Mouse (Mus musculus): ENCODE data around the gene Tank. TPM values are rescaled to one million over a fixed set of nuclear protein-coding genes. Genes with fewer than 3 reads are reported as not detected.

Tank gene
- 25.9 and 28.4 TPM in 2 replicates for polyA plus RNA-seq (2015; fragmentation: Nextera tagmentation; extraction: Ambion mirVana)

DNA sequence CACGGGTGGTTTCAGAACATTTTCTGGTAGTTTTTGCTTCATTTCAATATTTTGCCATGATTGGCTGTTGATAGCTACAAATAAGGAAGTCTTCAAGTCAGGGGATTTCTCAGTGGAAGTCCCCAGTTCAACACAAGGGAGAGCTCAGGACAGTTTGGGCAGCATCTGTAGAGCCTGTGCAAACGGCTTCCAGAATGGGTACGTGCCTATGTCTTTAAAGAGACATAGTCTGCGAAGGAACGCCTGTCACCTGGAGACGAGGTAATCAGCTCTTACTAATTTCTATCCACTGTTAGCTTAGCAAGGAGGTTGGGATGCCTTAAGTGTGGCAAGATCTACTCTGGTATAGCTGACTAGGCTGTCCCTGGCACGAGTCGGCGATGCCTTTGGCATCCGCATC lies at the start of gene Tank:
Gene Tank (plus strand): TSS at position 153 of the 400 bp plus-strand sequence.
- no peaks in the 10 kb centered on the region for H3K27me3 ChIP-seq (replicated peaks)
- WGBS, result 83% methylated on average over 10 of the region's 10 CpGs
- no peak within 1 kb of the TSS for H3K9ac ChIP-seq
- H3K4me3 ChIP-seq, result no peak within 1 kb of the TSS
- no peak within 1 kb of the TSS for H3K27ac ChIP-seq
- no peaks in the 10 kb centered on the region for H3K4me1 ChIP-seq
- H3K4me2 ChIP-seq, result no peak within 1 kb of the TSS
- no peaks in the 10 kb centered on the region for H3K36me3 ChIP-seq (replicated peaks)
- ATAC-seq (replicated peaks), result no peak
- no peaks in the 10 kb centered on the region for H3K9me3 ChIP-seq

DNA sequence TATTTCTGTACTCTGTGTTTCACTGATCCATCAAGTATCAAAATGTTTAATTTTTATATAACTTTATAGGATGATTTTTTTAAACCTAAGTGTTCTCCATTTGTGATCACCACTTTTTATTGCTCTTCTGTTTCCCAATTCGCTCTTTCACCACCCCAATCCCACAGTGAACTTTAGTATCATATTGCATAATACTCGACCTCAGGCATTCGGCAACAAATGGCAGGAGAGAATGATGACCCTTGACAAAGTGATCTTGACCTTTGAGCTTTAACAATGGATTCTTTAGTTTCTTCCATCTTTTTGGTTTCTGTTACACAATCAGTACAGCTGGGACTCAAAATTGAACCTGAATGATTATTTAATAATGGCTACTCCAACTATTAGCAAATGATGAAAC lies 46.1 kb upstream of the Tank start:
- no peaks in the 10 kb centered on the region for H3K36me3 ChIP-seq (replicated peaks)
- H3K9me3 ChIP-seq, result no peaks in the 10 kb centered on the region; the same call in 1 of the 2 replicates
- WGBS, result 83% methylated on average over 3 of the region's 3 CpGs
- no peak overlapping the region for H3K4me2 ChIP-seq
- H3K27me3 ChIP-seq (replicated peaks), result no peaks in the 10 kb centered on the region
- H3K4me3 ChIP-seq, result no peak overlapping the region
- ATAC-seq (replicated peaks), result no peak
- no peak overlapping the region for H3K27ac ChIP-seq
- no peak overlapping the region for H3K9ac ChIP-seq
- H3K4me1 ChIP-seq, result no peaks in the 10 kb centered on the region

DNA sequence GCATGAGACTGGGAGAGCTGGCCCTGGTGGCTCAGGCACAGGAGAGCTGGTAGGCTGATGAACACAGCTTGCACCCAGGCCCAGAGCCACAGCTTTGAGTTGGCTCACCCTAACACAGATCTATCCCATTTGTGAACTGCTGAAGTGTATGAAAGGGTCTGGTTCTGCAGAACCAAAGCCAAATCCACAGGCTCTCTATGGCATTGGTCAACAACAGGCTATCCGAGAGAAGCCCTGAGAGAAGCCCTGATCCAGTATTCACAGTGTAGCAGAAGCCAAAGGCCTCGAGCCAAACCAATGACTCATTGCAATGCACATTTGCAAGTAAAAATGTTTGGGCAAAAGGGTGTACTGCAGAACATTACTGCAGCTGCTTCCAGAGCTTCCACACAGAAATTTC lies 45.3 kb upstream of the Tank start:
- Histone ChIP-seq H3K4me3 (no peak overlapping the region), H3K27ac (no peak overlapping the region), H3K9ac (no peak overlapping the region), H3K4me2 (no peak overlapping the region), H3K27me3 (replicated peaks) (no peaks in the 10 kb centered on the region), H3K36me3 (replicated peaks) (no peaks in the 10 kb centered on the region), H3K9me3 (no peaks in the 10 kb centered on the region; the same call in 1 of the 2 replicates), H3K4me1 (no peaks in the 10 kb centered on the region)
- ATAC-seq (replicated peaks), result peak; percentile 58; the same call in 1 of the 2 replicates
- 73% methylated on average over 2 of the region's 2 CpGs for WGBS

DNA sequence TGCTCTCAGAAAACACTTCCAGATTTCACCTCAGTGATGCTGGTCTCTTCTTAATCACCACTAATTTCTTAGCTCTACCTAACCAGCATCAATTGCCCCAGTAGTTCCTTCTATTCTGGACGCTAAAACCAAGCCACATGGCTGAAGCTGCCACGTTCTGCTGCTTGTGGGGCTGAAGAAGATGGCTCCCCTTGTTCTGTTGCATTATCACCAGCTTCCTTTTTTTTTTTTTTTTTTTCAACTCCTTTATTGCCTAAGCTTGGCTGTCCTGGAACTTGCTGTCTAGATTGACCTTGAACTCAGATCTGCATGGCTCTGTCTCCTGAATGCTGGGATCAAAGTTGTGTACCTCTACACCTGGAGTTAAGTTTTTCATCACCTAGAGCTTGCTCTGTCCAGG lies 41.5 kb upstream of the Tank start:
- H3K4me3 ChIP-seq, result no peak overlapping the region
- no peaks in the 10 kb centered on the region for H3K27me3 ChIP-seq (replicated peaks)
- no peaks in the 10 kb centered on the region for H3K4me1 ChIP-seq
- no peak overlapping the region for H3K27ac ChIP-seq
- no peak overlapping the region for H3K9ac ChIP-seq
- no peak overlapping the region for H3K4me2 ChIP-seq
- H3K36me3 ChIP-seq (replicated peaks), result no peaks in the 10 kb centered on the region
- H3K9me3 ChIP-seq, result no peaks in the 10 kb centered on the region
- no peak for ATAC-seq (replicated peaks)
- WGBS, result 78% methylated on average over 2 of the region's 2 CpGs

DNA sequence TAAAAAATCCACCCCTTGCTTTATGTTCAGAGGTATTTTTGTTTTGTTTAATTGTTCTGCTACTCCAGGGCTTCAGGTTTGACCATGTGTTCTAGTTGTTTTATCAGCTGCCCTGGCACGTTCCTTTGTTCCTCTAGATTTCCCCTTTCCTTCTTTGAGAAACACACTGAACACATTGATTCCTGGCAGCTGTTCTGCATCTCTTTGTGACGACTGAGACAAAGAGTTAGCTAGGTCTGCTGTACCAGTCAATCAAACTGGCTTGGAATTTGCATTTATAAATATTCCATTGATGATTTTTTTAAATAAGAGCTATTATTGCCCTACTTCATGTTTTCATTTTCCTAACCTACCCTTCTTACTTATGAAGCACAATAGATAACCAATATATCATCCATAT lies 39.0 kb upstream of the Tank start:
- no peaks in the 10 kb centered on the region for H3K36me3 ChIP-seq (replicated peaks)
- no peak overlapping the region for H3K9ac ChIP-seq
- 0 out of 2 replicates have a peak, but pooled peaks have one; percentile 30 for ATAC-seq (replicated peaks)
- H3K27me3 ChIP-seq (replicated peaks), result no peaks in the 10 kb centered on the region
- no peak overlapping the region for H3K4me3 ChIP-seq
- no peak overlapping the region for H3K27ac ChIP-seq
- no peaks in the 10 kb centered on the region for H3K9me3 ChIP-seq
- no peaks in the 10 kb centered on the region for H3K4me1 ChIP-seq
- H3K4me2 ChIP-seq, result no peak overlapping the region
- WGBS, result 4% methylated on average over 2 of the region's 2 CpGs

DNA sequence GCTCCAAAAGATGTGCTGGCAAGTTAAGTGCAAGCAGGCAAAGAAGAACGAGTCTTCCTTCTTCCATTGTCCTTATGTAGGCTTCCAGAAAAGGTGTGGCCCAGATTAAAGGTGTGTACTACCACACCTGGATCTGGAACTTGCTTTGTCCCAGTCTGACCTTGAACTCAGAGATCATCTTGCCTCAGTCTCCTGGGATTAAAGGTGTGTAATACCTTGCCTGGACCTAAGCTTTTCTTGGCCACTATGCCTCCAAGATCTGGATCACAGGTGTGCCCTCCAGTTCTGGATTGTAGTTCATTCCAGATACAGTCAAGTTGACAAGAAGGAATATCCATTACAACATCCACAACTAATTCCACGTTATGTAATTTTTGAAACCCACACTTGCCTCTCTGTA lies 36.0 kb upstream of the Tank start:
- Histone ChIP-seq H3K27ac (no peak overlapping the region), H3K4me3 (no peak overlapping the region), H3K36me3 (replicated peaks) (no peaks in the 10 kb centered on the region), H3K4me2 (no peak overlapping the region), H3K4me1 (no peaks in the 10 kb centered on the region), H3K9me3 (no peaks in the 10 kb centered on the region), H3K27me3 (replicated peaks) (no peaks in the 10 kb centered on the region), H3K9ac (no peak overlapping the region)
- no peak for ATAC-seq (replicated peaks)
- 87% methylated on average over 2 of the region's 2 CpGs for WGBS

DNA sequence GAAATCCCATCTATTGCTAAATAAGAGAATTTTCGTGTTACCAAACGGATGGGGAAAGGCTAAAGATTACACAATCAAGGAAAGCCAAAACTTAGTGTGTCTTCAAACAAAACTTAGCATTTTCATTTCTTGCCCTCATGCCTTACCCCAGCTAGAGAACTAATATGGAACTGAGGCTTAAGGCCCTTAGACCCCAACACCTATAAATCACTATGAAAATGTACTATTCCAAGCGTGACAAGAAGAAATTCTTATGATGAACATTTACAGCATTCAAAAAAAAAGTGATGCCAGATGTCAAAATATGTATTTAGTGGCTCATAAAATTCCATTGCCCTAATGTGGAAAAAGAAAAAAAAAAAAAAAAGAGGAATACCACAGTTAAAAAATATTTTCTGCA lies 32.7 kb upstream of the Tank start:
- 87% methylated on average over 3 of the region's 3 CpGs for WGBS
- Histone ChIP-seq H3K4me2 (no peak overlapping the region), H3K27me3 (replicated peaks) (no peaks in the 10 kb centered on the region), H3K4me1 (no peaks in the 10 kb centered on the region), H3K4me3 (no peak overlapping the region), H3K9me3 (no peaks in the 10 kb centered on the region), H3K9ac (no peak overlapping the region), H3K36me3 (replicated peaks) (no peaks in the 10 kb centered on the region), H3K27ac (no peak overlapping the region)
- ATAC-seq (replicated peaks), result no peak

DNA sequence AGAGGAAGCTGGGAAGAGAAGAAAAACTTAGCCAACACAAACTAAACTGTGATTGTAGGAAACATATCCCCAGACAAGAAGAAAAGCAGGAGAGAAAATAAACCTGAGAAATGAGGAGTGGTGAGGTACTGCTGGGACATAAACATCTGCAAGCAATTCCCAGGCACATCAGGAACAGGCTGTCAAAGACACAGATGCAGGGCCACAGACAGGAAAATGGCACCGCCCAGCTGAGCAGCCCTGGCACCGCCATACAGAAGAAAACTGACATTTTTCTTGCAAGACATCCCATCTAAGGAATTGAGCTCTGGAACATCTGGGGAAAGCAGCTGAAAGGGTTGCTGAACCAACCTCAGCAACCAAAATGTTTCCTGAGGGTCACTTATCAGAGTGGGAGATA lies 30.4 kb upstream of the Tank start:
- Histone ChIP-seq H3K9ac (no peak overlapping the region), H3K4me1 (no peaks in the 10 kb centered on the region)
- 81% methylated on average over 2 of the region's 2 CpGs for WGBS

DNA sequence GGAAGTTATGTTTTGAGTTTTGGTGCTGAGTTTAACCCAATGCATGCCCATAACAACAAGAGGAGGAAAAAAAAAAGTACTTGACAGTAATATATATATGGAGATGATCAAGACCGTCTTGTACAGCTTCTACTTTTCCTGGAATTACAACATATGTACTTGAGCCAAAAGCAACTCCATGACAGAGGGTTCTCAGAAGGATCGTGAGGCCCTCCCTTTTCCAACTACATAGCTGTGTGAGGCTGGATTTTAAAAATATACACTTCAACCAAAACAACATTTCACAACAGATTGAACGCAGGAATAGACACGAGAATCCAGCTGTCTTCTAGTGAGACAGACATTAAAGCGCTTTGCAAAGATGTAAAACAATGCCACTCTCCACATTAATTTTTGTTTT lies 26.7 kb upstream of the Tank start:
- H3K4me2 ChIP-seq, result no peak overlapping the region
- no peaks in the 10 kb centered on the region for H3K9me3 ChIP-seq
- no peaks in the 10 kb centered on the region for H3K27me3 ChIP-seq (replicated peaks)
- H3K27ac ChIP-seq, result no peak overlapping the region
- H3K36me3 ChIP-seq (replicated peaks), result no peaks in the 10 kb centered on the region
- ATAC-seq (replicated peaks), result no peak
- H3K9ac ChIP-seq, result no peak overlapping the region
- 0 out of 2 replicates have a peak, but pooled peaks cover 7% of the 10 kb centered on the region for H3K4me1 ChIP-seq
- WGBS, result 87% methylated on average over 5 of the region's 5 CpGs
- H3K4me3 ChIP-seq, result no peak overlapping the region

More for the DNA sequence above, 30.4 kb upstream of the Tank start:
- H3K36me3 ChIP-seq (replicated peaks), result no peaks in the 10 kb centered on the region
- ATAC-seq (replicated peaks), result no peak
- no peak overlapping the region for H3K27ac ChIP-seq
- H3K4me3 ChIP-seq, result no peak overlapping the region
- H3K27me3 ChIP-seq (replicated peaks), result no peaks in the 10 kb centered on the region
- H3K4me2 ChIP-seq, result no peak overlapping the region
- H3K9me3 ChIP-seq, result no peaks in the 10 kb centered on the region

DNA sequence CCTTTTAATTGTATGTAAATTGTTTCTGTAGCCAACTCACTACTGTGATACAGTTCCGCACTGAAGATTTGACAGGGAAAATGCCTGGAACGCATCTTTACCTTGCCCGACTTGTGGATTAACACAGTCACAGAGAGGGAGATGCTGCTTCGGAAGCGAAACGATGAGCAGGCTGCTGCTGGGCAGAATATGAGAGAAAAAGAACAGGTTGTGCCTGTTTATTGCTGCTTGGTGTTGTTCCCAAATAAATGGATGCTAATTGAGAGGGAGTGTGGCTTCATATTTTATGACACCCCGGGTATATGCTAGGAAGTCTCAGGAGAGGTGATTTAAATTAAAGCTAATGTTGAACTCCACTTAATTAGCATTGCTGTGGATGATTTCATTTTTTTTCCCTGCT lies 23.0 kb upstream of the Tank start:
- WGBS, result 50% methylated on average over 7 of the region's 7 CpGs
- ATAC-seq (replicated peaks), result peak; percentile 62; the same call in 1 of the 2 replicates
- Histone ChIP-seq H3K4me2 (0 out of 2 replicates have a peak overlapping the region, but pooled peaks have one; percentile 5), H3K9me3 (no peaks in the 10 kb centered on the region), H3K9ac (no peak overlapping the region), H3K4me3 (no peak overlapping the region), H3K36me3 (replicated peaks) (no peaks in the 10 kb centered on the region), H3K4me1 (0 out of 2 replicates have a peak, but pooled peaks cover 7% of the 10 kb centered on the region), H3K27ac (no peak overlapping the region), H3K27me3 (replicated peaks) (no peaks in the 10 kb centered on the region)

DNA sequence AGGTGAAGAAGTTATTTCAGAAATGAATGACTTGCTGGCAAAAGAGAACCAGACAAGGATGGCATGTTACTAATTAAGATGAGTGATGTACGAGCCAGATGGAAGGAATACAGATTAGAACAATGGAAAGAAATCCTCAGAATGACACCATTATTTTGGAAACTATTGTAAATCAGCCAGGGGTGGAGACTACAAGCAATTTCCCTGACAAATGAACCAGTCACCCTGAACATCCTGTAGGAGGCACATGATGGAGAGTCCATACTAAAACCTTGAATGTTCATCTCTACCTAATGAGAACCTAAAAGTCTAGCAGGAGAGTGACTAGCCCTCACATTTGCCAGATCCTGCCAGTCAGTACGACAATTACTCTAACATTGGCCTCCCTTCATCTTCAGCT lies 22.6 kb upstream of the Tank start:
- ATAC-seq (replicated peaks), result no peak
- WGBS, result 47% methylated on average over 2 of the region's 2 CpGs
- no peak overlapping the region for H3K4me2 ChIP-seq

DNA sequence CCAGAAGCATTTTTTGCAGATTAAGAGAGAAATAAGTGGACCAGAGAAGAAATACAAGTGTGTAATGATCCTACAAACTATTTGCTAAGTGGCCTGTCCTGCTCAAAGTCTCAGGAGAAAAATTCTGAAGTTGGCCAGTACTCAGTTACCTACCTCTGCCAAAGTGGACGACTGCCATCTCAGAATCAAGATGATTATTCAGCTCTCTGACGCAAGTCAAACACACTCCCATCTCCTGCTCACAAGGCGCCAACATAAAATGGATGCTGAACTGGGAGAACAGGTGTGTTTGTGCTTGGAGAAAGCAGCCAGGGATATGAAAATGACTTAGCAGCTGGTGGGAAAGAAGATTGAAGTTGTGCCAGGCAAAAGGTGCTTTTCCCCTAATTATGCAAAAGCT lies 21.7 kb upstream of the Tank start:
- Histone ChIP-seq H3K4me3 (no peak overlapping the region), H3K27ac (no peak overlapping the region), H3K9ac (no peak overlapping the region), H3K36me3 (replicated peaks) (no peaks in the 10 kb centered on the region), H3K4me2 (no peak overlapping the region), H3K4me1 (peaks cover 10% of the 10 kb centered on the region; the same call in 1 of the 2 replicates), H3K27me3 (replicated peaks) (no peaks in the 10 kb centered on the region), H3K9me3 (no peaks in the 10 kb centered on the region)
- no peak for ATAC-seq (replicated peaks)
- WGBS, result 69% methylated on average over 3 of the region's 3 CpGs

More for the DNA sequence above, 22.6 kb upstream of the Tank start:
- H3K4me3 ChIP-seq, result no peak overlapping the region
- no peak overlapping the region for H3K27ac ChIP-seq
- H3K36me3 ChIP-seq (replicated peaks), result no peaks in the 10 kb centered on the region
- no peaks in the 10 kb centered on the region for H3K27me3 ChIP-seq (replicated peaks)
- no peak overlapping the region for H3K9ac ChIP-seq
- H3K9me3 ChIP-seq, result no peaks in the 10 kb centered on the region
- H3K4me1 ChIP-seq, result peaks cover 10% of the 10 kb centered on the region; the same call in 1 of the 2 replicates

DNA sequence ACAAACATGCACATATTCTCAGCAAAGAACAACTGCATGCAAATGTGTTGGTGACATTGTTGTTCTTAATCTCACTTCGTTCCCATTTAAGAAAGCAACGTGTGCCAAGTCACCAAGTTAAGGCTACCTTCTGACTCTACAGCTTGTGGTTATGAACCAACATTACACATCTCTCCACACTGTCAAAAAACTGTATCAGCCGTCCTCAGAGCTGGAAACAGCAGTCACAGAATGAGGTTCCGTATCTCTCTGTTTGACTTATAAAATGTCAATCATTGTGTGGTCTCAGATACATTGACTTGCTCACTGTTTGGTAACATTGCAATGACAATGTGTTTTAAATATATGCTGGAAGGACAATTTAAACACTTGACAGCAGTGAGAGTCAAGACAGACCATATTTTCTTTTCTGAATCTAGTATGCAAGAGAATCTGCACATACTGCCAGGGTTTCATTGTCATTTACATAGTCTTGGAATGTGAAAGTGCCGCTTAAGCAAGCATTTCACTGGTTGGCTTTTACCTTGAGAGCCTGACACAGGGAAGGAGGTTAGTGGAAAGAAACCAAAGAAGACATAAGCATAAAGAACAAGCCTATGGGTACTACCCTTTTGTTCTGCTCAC lies 20.4 kb upstream of the Tank start:
- Histone ChIP-seq H3K4me2 (no peak overlapping the region), H3K4me3 (no peak overlapping the region), H3K36me3 (replicated peaks) (no peaks in the 10 kb centered on the region), H3K4me1 (peaks cover 10% of the 10 kb centered on the region; the same call in 1 of the 2 replicates), H3K27me3 (replicated peaks) (no peaks in the 10 kb centered on the region), H3K27ac (no peak overlapping the region), H3K9ac (no peak overlapping the region), H3K9me3 (no peaks in the 10 kb centered on the region)
- 89% methylated on average over 5 of the region's 5 CpGs for WGBS
- ATAC-seq (replicated peaks), result no peak

Data from midbrain, embryonic 15.5 days (tissue).